Mouse (Mus musculus) fibroblast of lung, adult 2 months (primary cell): ENCODE data around the gene Zfp704.

Experiments used
- DNase-seq: peaks from one replicate; pipeline ENCODE4 v3.0.0-alpha.2; 2011; ENCODE audit warnings: low read depth

Gene Zfp704

GRCm38 (mm10) chr3:9516119-9516855, 93.6 kb downstream of the Zfp704 start:
- DNase-seq: no peak

- no peak for DNase-seq
Measured at GRCm38 (mm10) chr3:9515527-9515926, 94.4 kb downstream of the Zfp704 start.

GRCm38 (mm10) chr3:9513703-9514110, 96.2 kb downstream of the Zfp704 start:
- DNase-seq: no peak

- DNase-seq: no peak
Measured at GRCm38 (mm10) chr3:9512199-9512598, 97.7 kb downstream of the Zfp704 start.

GRCm38 (mm10) chr3:9505692-9506211, 104.1 kb downstream of the Zfp704 start:
- no peak for DNase-seq

GRCm38 (mm10) chr3:9504371-9504770, 105.5 kb downstream of the Zfp704 start:
- no peak for DNase-seq

GRCm38 (mm10) chr3:9500725-9501124, 109.2 kb downstream of the Zfp704 start:
- DNase-seq: peak; percentile 77

- no peak for DNase-seq
Measured at GRCm38 (mm10) chr3:9499994-9500553, 109.8 kb downstream of the Zfp704 start.

GRCm38 (mm10) chr3:9499489-9499888, 110.4 kb downstream of the Zfp704 start:
- no peak for DNase-seq

- DNase-seq: no peak
Measured at GRCm38 (mm10) chr3:9497260-9497659, 112.6 kb downstream of the Zfp704 start.

GRCm38 (mm10) chr3:9491766-9492283, 118.1 kb downstream of the Zfp704 start:
- no peak for DNase-seq

- no peak for DNase-seq
Measured at GRCm38 (mm10) chr3:9487644-9488043, 122.2 kb downstream of the Zfp704 start.

- DNase-seq: no peak
Measured at GRCm38 (mm10) chr3:9485506-9485905, 124.4 kb downstream of the Zfp704 start.

GRCm38 (mm10) chr3:9481956-9482355, 127.9 kb downstream of the Zfp704 start:
- no peak for DNase-seq

- DNase-seq: no peak
Measured at GRCm38 (mm10) chr3:9481358-9481757, 128.5 kb downstream of the Zfp704 start.

GRCm38 (mm10) chr3:9480936-9481335, 128.9 kb downstream of the Zfp704 start:
- no peak for DNase-seq

- no peak for DNase-seq
Measured at GRCm38 (mm10) chr3:9477386-9477785, 132.5 kb downstream of the Zfp704 start.

GRCm38 (mm10) chr3:9476336-9476735, 133.5 kb downstream of the Zfp704 start:
- DNase-seq: no peak

- no peak for DNase-seq
Measured at GRCm38 (mm10) chr3:9475501-9475900, 134.4 kb downstream of the Zfp704 start.

GRCm38 (mm10) chr3:9474331-9474730, 135.6 kb downstream of the Zfp704 start:
- DNase-seq: no peak

GRCm38 (mm10) chr3:9466287-9466686, 143.6 kb downstream of the Zfp704 start:
- DNase-seq: peak; percentile 20

- DNase-seq: no peak
Measured at GRCm38 (mm10) chr3:9465731-9466130, 144.2 kb downstream of the Zfp704 start.

GRCm38 (mm10) chr3:9461660-9462059, 148.2 kb downstream of the Zfp704 start:
- peak; percentile 96 for DNase-seq
